Mouse (Mus musculus) left cerebral cortex, postnatal 10 days (tissue): Measurements from ENCODE around the gene Aste1. TPM values are rescaled to one million over a fixed set of nuclear protein-coding genes. Genes with fewer than 3 reads are reported as not detected.

ENCODE experiments used
- DNase-seq, 2 experiments: peaks; one replicate each; pipeline ENCODE4 v3.0.0; 2021 to 2022; ENCODE audit warnings: low spot score in 2 of 2, mixed read lengths in 1 of 2; ENCODE audit errors: extremely low spot score in 1 of 2
- intact Hi-C: fragments of 180-260 bp; cut with DNase I; formaldehyde crosslinking; loops from one replicate; pipeline ENCODE4 v1.15.1; 2025
- total RNA-seq, 2 experiments: library from RNA; stranded (reverse); gene quantifications; 2 replicates each; pipeline ENCODE4 v1.2.3; 2021

Aste1 gene
- 10 to 100 TPM in 1 of 2 experiments, 1 to 10 TPM in 1; 8.9 to 11.7 TPM for total RNA-seq

GRCm38 (mm10) chr9:105395218-105395627 lies at the start of gene Aste1, which contains the start of gene Nek11:
Aste1 (plus strand) TSS chr9:105395392.
Nek11 (minus strand) TSS chr9:105395524.
- intact Hi-C loops: no loop called here
- DNase-seq: peak; percentile 86 to 95

- intact Hi-C loops: no loop called here
- DNase-seq: no peak
These were observed 46.8 kb upstream of the Aste1 start for GRCm38 (mm10) chr9:105348242-105349031.

- peak in 1 of 2 experiments; percentile 20 for DNase-seq
- intact Hi-C loops: no loop called here
These were observed 46.2 kb upstream of the Aste1 start for GRCm38 (mm10) chr9:105349034-105349433.

- DNase-seq: no peak
- intact Hi-C loops: no loop called here
These were observed 33.0 kb upstream of the Aste1 start for GRCm38 (mm10) chr9:105362181-105362580.

GRCm38 (mm10) chr9:105363520-105364231 lies 31.5 kb upstream of the Aste1 start:
- peak in 1 of 2 experiments; percentile 11 for DNase-seq

GRCm38 (mm10) chr9:105366199-105366598 lies 29.0 kb upstream of the Aste1 start:
- no peak for DNase-seq
- intact Hi-C loops: no loop called here

More at GRCm38 (mm10) chr9:105363520-105364231, 31.5 kb upstream of the Aste1 start:
- intact Hi-C loops: no loop called here

GRCm38 (mm10) chr9:105368605-105369004 lies 26.6 kb upstream of the Aste1 start:
- intact Hi-C loops: no loop called here
- no peak for DNase-seq

GRCm38 (mm10) chr9:105374361-105374760 lies 20.8 kb upstream of the Aste1 start:
- DNase-seq: no peak
- intact Hi-C loops: no loop called here

GRCm38 (mm10) chr9:105376411-105376810 lies 18.8 kb upstream of the Aste1 start:
- no peak for DNase-seq
- intact Hi-C loops: loop anchor here (5.0 kb wide), 2 partner anchors 804 to 969 kb away; no protein-coding TSS in a partner anchor

GRCm38 (mm10) chr9:105376954-105377530 lies 18.1 kb upstream of the Aste1 start:
- no peak for DNase-seq
- intact Hi-C loops: loop anchor here (5.0 kb wide), 2 partner anchors 805 to 970 kb away; no protein-coding TSS in a partner anchor

GRCm38 (mm10) chr9:105377622-105378021 lies 17.6 kb upstream of the Aste1 start:
- DNase-seq: no peak
- intact Hi-C loops: loop anchor here (5.0 kb wide), 2 partner anchors 805 to 970 kb away; no protein-coding TSS in a partner anchor

GRCm38 (mm10) chr9:105379533-105380145 lies 15.6 kb upstream of the Aste1 start:
- no peak for DNase-seq
- intact Hi-C loops: loop anchor here (5.0 to 10.0 kb wide), 3 partner anchors 325 to 972 kb away; partner anchors contain the start of gene Mrpl3

- intact Hi-C loops: loop anchor here (5.0 to 10.0 kb wide), 2 partner anchors 333 to 975 kb away; partner anchors contain the start of gene Mrpl3
These were observed 7.8 kb upstream of the Aste1 start for GRCm38 (mm10) chr9:105387403-105387802.

GRCm38 (mm10) chr9:105389289-105389688 lies 5.9 kb upstream of the Aste1 start:
- peak; percentile 73 to 77 for DNase-seq
- intact Hi-C loops: loop anchor here (5.0 to 10.0 kb wide), 2 partner anchors 334 to 977 kb away; partner anchors contain the start of gene Mrpl3

More at GRCm38 (mm10) chr9:105387403-105387802, 7.8 kb upstream of the Aste1 start:
- no peak for DNase-seq

- intact Hi-C loops: no loop called here
- DNase-seq: no peak
These were observed 4.6 kb upstream of the Aste1 start for GRCm38 (mm10) chr9:105390616-105391015.

- intact Hi-C loops: no loop called here
These were observed 472 bp upstream of the Aste1 start for GRCm38 (mm10) chr9:105394720-105395119.

GRCm38 (mm10) chr9:105408549-105408948 lies 13.4 kb downstream of the Aste1 start:
- no peak for DNase-seq
- intact Hi-C loops: no loop called here

More at GRCm38 (mm10) chr9:105394720-105395119, 472 bp upstream of the Aste1 start:
- DNase-seq: no peak

- intact Hi-C loops: no loop called here
These were observed 63.8 kb downstream of the Aste1 start for GRCm38 (mm10) chr9:105459032-105459431.

More at GRCm38 (mm10) chr9:105459032-105459431, 63.8 kb downstream of the Aste1 start:
- peak in 1 of 2 experiments; percentile 27 for DNase-seq
